Mouse (Mus musculus) MEL (cell line): Measurements from ENCODE around the gene Sh3tc1. TPM values are rescaled to one million over a fixed set of nuclear protein-coding genes. Genes with fewer than 3 reads are reported as not detected.

Experiments used
- DNase-seq: peaks from one replicate; pipeline ENCODE4 v3.0.0; 2011; ENCODE audit warnings: low read depth, low spot score
- H3K27ac ChIP-seq: 2 replicates; pipeline ENCODE4 v1.5.1; 2012; ENCODE audit warnings: low read depth, mild to moderate bottlenecking, control low read depth, low read length, moderate library complexity; ENCODE audit not compliant: control insufficient read depth
- H3K27me3 ChIP-seq, 2 experiments: fragments of 150-350 bp in 1 of 2; sonication (generic) in 1 of 2; 2 replicates each; pipeline ENCODE4 v1.6.1; 2012; ENCODE audit warnings: low read length in 2 of 2, mild to moderate bottlenecking in 2 of 2, improper control_type of control experiment in 1 of 2, moderate library complexity in 1 of 2; ENCODE audit not compliant: insufficient read depth in 2 of 2, control insufficient read depth in 1 of 2
- H3K36me3 ChIP-seq, 2 experiments: 2 replicates each; pipeline ENCODE4 v1.6.1; 2012 to 2014; ENCODE audit warnings: low read length in 2 of 2, improper control_type of control experiment in 1 of 2, inconsistent platforms in 1 of 2, mild to moderate bottlenecking in 1 of 2; ENCODE audit not compliant: insufficient read depth in 2 of 2, control insufficient read depth in 1 of 2
- H3K4me1 ChIP-seq, 2 experiments: fragments of 150-350 bp in 1 of 2; sonication (generic) in 1 of 2; 2 replicates each; pipeline ENCODE4 v1.6.1; 2012; ENCODE audit warnings: low read length in 2 of 2, improper control_type of control experiment in 1 of 2, mild to moderate bottlenecking in 1 of 2; ENCODE audit not compliant: insufficient read depth in 2 of 2, control insufficient read depth in 1 of 2
- H3K4me3 ChIP-seq, 2 experiments: fragments of 150-350 bp in 1 of 2; sonication (generic) in 1 of 2; 2 replicates each; pipeline ENCODE4 v1.5.1; 2012; ENCODE audit warnings: low read depth in 2 of 2, low read length in 2 of 2, mild to moderate bottlenecking in 2 of 2, moderate library complexity in 2 of 2, control low read depth in 1 of 2, improper control_type of control experiment in 1 of 2; ENCODE audit not compliant: control insufficient read depth in 1 of 2, insufficient read depth in 1 of 2
- H3K79me2 ChIP-seq: 2 replicates; pipeline ENCODE4 v1.6.1; 2012; ENCODE audit warnings: mild to moderate bottlenecking, low read length, moderate library complexity; ENCODE audit not compliant: control insufficient read depth, poor library complexity, insufficient read depth
- H3K9ac ChIP-seq: 2 replicates; pipeline ENCODE4 v1.6.1; 2012; ENCODE audit warnings: low read depth, mild to moderate bottlenecking, control low read depth, low read length, moderate library complexity; ENCODE audit not compliant: control insufficient read depth, poor library complexity, severe bottlenecking
- H3K9me3 ChIP-seq: fragments of 150-350 bp; sonication (generic); replicated peaks from 2 replicates; pipeline ENCODE4 v1.6.1; 2012; ENCODE audit warnings: mild to moderate bottlenecking, low read length, improper control_type of control experiment, moderate library complexity; ENCODE audit not compliant: insufficient read depth
- CHD1 ChIP-seq: IDR thresholded peaks from 2 replicates; pipeline ENCODE4 v1.6.1; 2012; ENCODE audit warnings: low read depth, mild to moderate bottlenecking, inconsistent platforms, low read length, improper control_type of control experiment
- E2F4 ChIP-seq: IDR thresholded peaks from 2 replicates; pipeline ENCODE4 v1.6.1; 2011; ENCODE audit warnings: low read depth, low read length, improper control_type of control experiment, borderline replicate concordance
- JUND ChIP-seq: IDR thresholded peaks from 2 replicates; pipeline ENCODE4 v1.6.1; 2011; ENCODE audit warnings: low read depth, mild to moderate bottlenecking, improper control_type of control experiment, low read length
- MAFK ChIP-seq: IDR thresholded peaks from 2 replicates; pipeline ENCODE4 v1.6.1; 2011; ENCODE audit warnings: low read depth, mild to moderate bottlenecking, low read length, improper control_type of control experiment, borderline replicate concordance
- MXI1 ChIP-seq: IDR thresholded peaks from 2 replicates; pipeline ENCODE4 v1.6.1; 2011; ENCODE audit warnings: mild to moderate bottlenecking, low read depth, low read length, improper control_type of control experiment
- MYC ChIP-seq: IDR thresholded peaks from 2 replicates; pipeline ENCODE4 v1.6.1; 2011; ENCODE audit warnings: low read depth, mild to moderate bottlenecking, low read length, improper control_type of control experiment, moderate library complexity
- NRF1 ChIP-seq: IDR thresholded peaks from 2 replicates; pipeline ENCODE4 v1.6.1; 2014; ENCODE audit warnings: low read depth, mild to moderate bottlenecking, inconsistent platforms, low read length, improper control_type of control experiment, moderate library complexity; ENCODE audit not compliant: poor library complexity, insufficient read depth, severe bottlenecking
- RAD21 ChIP-seq: IDR thresholded peaks from 2 replicates; pipeline ENCODE4 v1.6.1; 2011; ENCODE audit warnings: mild to moderate bottlenecking, low read depth, low read length, improper control_type of control experiment
- SIN3A ChIP-seq: IDR thresholded peaks from 2 replicates; pipeline ENCODE4 v1.6.1; 2012; ENCODE audit warnings: low read length, improper control_type of control experiment, inconsistent platforms
- TAL1 ChIP-seq: IDR thresholded peaks from 2 replicates; pipeline ENCODE4 v1.6.1; 2012; ENCODE audit warnings: mild to moderate bottlenecking, inconsistent platforms, low read length, moderate library complexity, mixed read lengths
- UBTF ChIP-seq: IDR thresholded peaks from 2 replicates; pipeline ENCODE4 v1.6.1; 2012; ENCODE audit warnings: low read depth, mild to moderate bottlenecking, inconsistent platforms, low read length, improper control_type of control experiment, moderate library complexity, borderline replicate concordance; ENCODE audit not compliant: insufficient read depth
- USF2 ChIP-seq, 2 experiments: IDR thresholded peaks; 2 replicates each; pipeline ENCODE4 v1.6.1; 2011 to 2012; ENCODE audit warnings: improper control_type of control experiment in 2 of 2, low read length in 2 of 2, borderline replicate concordance in 1 of 2, inconsistent platforms in 1 of 2, low read depth in 1 of 2, mild to moderate bottlenecking in 1 of 2; ENCODE audit not compliant: insufficient read depth in 1 of 2
- ZC3H11A ChIP-seq: IDR thresholded peaks from 2 replicates; pipeline ENCODE4 v1.6.1; 2012; ENCODE audit warnings: low read depth, mild to moderate bottlenecking, inconsistent platforms, low read length, improper control_type of control experiment
- ZMIZ1 ChIP-seq: IDR thresholded peaks from 2 replicates; pipeline ENCODE4 v1.6.1; 2012; ENCODE audit warnings: low read depth, mild to moderate bottlenecking, inconsistent platforms, low read length, improper control_type of control experiment, moderate library complexity
- ZNF384 ChIP-seq: IDR thresholded peaks from 2 replicates; pipeline ENCODE4 v1.6.1; 2012; ENCODE audit warnings: low read depth, mild to moderate bottlenecking, inconsistent platforms, low read length, improper control_type of control experiment
- polyA plus RNA-seq, 2 experiments: library from polyadenylated mRNA; stranded (reverse) in 1 of 2; unstranded in 1 of 2; fragments of >175 nt in 1 of 2; fragments of >200 nt in 1 of 2; gene quantifications; 2 replicates each; pipeline versions ENCODE4 v1.2.1 to v1.2.4; 2012; ENCODE audit warnings: low replicate concordance in 2 of 2, low read depth in 1 of 2; ENCODE audit not compliant: insufficient read length in 2 of 2, insufficient read depth in 1 of 2, missing spikeins in 1 of 2
- total RNA-seq: library from RNA; depleted of rRNA; stranded (reverse); fragments of 300-350 nt; gene quantifications from 2 replicates; pipeline ENCODE4 v1.2.3, GENCODE M21; 2012

Gene Sh3tc1
- total and polyA plus RNA-seq, 3 experiments, result not detected

GRCm38 (mm10) chr5:35691246-35691645 lies 48.5 kb downstream of the Sh3tc1 start:
- DNase-seq, result no peak
- H3K4me1 ChIP-seq, result no peaks in the 10 kb centered on the region
- H3K27me3 ChIP-seq, result no peaks in the 10 kb centered on the region
- no peaks in the 10 kb centered on the region for H3K79me2 ChIP-seq
- no peak overlapping the region for H3K27ac ChIP-seq
- no peak overlapping the region for H3K4me3 ChIP-seq
- H3K9ac ChIP-seq, result no peak overlapping the region
- no peaks in the 10 kb centered on the region for H3K9me3 ChIP-seq
- H3K36me3 ChIP-seq, result no peaks in the 10 kb centered on the region
- TF ChIP-seq TAL1, result no peak
- TF ChIP-seq USF2 (IDR thresholded peaks at IDR 0.05; ENCODE audit: borderline replicate concordance in 1 of 2, insufficient read depth in 1 of 2, low read depth in 1 of 2, low read length in 2 of 2), result no peak
- TF ChIP-seq JUND, result no peak
- no peak for TF ChIP-seq SIN3A
- TF ChIP-seq ZMIZ1, result no peak
- no peak for TF ChIP-seq NRF1
- no peak for TF ChIP-seq E2F4
- no peak for TF ChIP-seq RAD21

DNA sequence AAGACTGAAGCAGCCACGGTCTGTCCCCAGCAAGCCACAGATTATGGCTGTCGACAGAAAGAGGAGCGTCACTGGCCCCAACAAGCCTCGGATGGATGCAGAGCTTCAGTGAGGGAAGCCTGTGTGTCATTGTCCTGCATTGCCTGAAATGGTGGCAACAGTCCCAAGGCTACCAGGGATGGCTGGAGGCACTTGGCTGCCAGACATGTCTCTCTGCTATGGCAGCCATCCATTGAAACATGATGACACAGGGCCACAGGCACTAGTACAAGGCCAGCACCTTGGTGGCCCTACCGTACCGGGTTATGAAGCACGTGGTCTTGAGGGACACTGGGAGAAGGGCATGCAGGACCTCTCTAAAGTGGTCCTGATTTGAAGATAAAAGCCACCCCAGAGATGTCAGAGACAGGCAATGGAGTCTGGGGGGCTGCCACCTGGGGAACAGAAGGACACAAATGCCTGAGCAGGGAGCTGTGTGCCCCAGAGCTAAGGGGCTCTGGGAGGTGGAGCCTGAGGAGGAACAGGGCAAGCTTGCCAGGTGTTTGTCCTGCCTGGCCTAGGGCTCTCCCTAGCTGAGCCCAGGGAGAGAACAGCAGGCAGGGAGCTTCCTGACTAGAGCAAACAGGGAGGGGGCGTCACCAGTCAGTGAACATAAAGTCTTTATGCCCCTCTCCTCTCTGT lies 49.2 kb downstream of the Sh3tc1 start:
- TF ChIP-seq MAFK (no peak), ZC3H11A (no peak), CHD1 (no peak), MYC (no peak), TAL1 (no peak), MXI1 (no peak), UBTF (no peak), ZNF384 (no peak), SIN3A (no peak)
- H3K9ac ChIP-seq, result no peak overlapping the region
- H3K79me2 ChIP-seq, result no peaks in the 10 kb centered on the region
- no peaks in the 10 kb centered on the region for H3K9me3 ChIP-seq
- no peak overlapping the region for H3K27ac ChIP-seq
- no peak for DNase-seq
- no peaks in the 10 kb centered on the region for H3K36me3 ChIP-seq
- H3K4me3 ChIP-seq, result no peak overlapping the region
- H3K27me3 ChIP-seq, result no peaks in the 10 kb centered on the region
- no peaks in the 10 kb centered on the region for H3K4me1 ChIP-seq
